In genomic region chr17:47787632-47788031, GRCm38 (mm10) we compare ENCODE assay signal across 16 mouse cellular contexts. TPM values are rescaled to one million over a fixed set of nuclear protein-coding genes. Genes with fewer than 3 reads are reported as not detected.
DNase-seq lines count a peak whose midpoint lies in the region; ATAC-seq and TF ChIP-seq lines count a peak whose summit lies in the region.
"Had no signal": no experiment of that assay in that cellular context is flagged by ENCODE, and none has a peak within 500 bp of the region (broad histone marks: within the 10 kb centered on the region; RNA-seq: fewer than 3 reads in every experiment).

No protein-coding gene starts in this region.

- peaks cover 26% of the 10 kb centered on the region for H3K4me1 ChIP-seq in heart, embryonic 13.5 days
- H3K4me1 ChIP-seq in E14TG2a.4 (replicated peaks; ENCODE audit: low read depth, low read length): peaks cover 96% of the 10 kb centered on the region
- peaks cover 7 to 69% of the 10 kb centered on the region in 2 experiments for H3K4me1 ChIP-seq in ES-E14 (ENCODE audit: control insufficient read depth in 2 of 2, insufficient read depth in 2 of 2, low read length in 2 of 2, poor library complexity in 1 of 2)
- peaks cover 70% of the 10 kb centered on the region for H3K4me1 ChIP-seq in limb, embryonic 10.5 days
- peaks cover 39% of the 10 kb centered on the region for H3K4me1 ChIP-seq in liver, embryonic 12.5 days

- DNase-seq in heart, adult 8-10 months (ENCODE audit: low spot score): no peak
- no peak for DNase-seq in ES-E14 (ENCODE audit: low read depth, low spot score)
- no peak for DNase-seq in limb, embryonic 10.5 days (ENCODE audit: low spot score)
- no peak for DNase-seq in urinary bladder, postnatal 10 days (ENCODE audit: low spot score)
- DNase-seq: cerebellum, postnatal 25 days; liver; lung, adult 18-20 months; lung, postnatal 4 days had no signal

- no peak for TF ChIP-seq CTCF in E14TG2a.4 (conservative IDR thresholded peaks at IDR 0.05; ENCODE audit: low read length)

- H3K4me2 ChIP-seq in heart, embryonic 13.5 days: no peak overlapping the region
- H3K4me2 ChIP-seq in liver, embryonic 12.5 days: no peak overlapping the region
- H3K4me2 ChIP-seq: midbrain, embryonic 12.5 days had no signal

- peaks cover 25% of the 10 kb centered on the region for H3K36me3 ChIP-seq in heart, embryonic 13.5 days
- peaks cover 63% of the 10 kb centered on the region for H3K36me3 ChIP-seq in E14TG2a.4 (ENCODE audit: insufficient read depth, low read length)
- peaks cover 10% of the 10 kb centered on the region; the same call in 1 of the 2 replicates for H3K36me3 ChIP-seq in ES-E14 (ENCODE audit: control insufficient read depth, insufficient read depth, low read length, poor library complexity, severe bottlenecking)
- H3K36me3 ChIP-seq in limb, embryonic 10.5 days: no peaks in the 10 kb centered on the region
- peaks cover 3% of the 10 kb centered on the region; the same call in 1 of the 2 replicates for H3K36me3 ChIP-seq in liver, embryonic 12.5 days
- H3K36me3 ChIP-seq: midbrain, embryonic 12.5 days had no signal

- H3K9ac ChIP-seq in heart, embryonic 13.5 days: peak overlapping the region; percentile 25; the same call in 1 of the 2 replicates
- H3K9ac ChIP-seq in ES-E14 (ENCODE audit: insufficient read depth, low read depth, low read length, poor library complexity, severe bottlenecking): peak overlapping the region; percentile 34; the same call in 1 of the 2 replicates
- H3K9ac ChIP-seq in liver, embryonic 12.5 days: no peak overlapping the region
- H3K9ac ChIP-seq: midbrain, embryonic 12.5 days had no signal

- H3K27ac ChIP-seq in heart, embryonic 13.5 days (replicated peaks): no peak overlapping the region
- H3K27ac ChIP-seq in ES-E14 (ENCODE audit: insufficient read depth, low read depth, low read length, poor library complexity, severe bottlenecking): peak overlapping the region; percentile 78
- peak overlapping the region; percentile 78 for H3K27ac ChIP-seq in limb, embryonic 10.5 days
- H3K27ac ChIP-seq in liver, embryonic 12.5 days: no peak overlapping the region
- H3K27ac ChIP-seq: gastrocnemius, adult 2 months; heart, adult 2 months; layer of hippocampus, adult 2 months; midbrain, embryonic 12.5 days had no signal

- no peak for ATAC-seq in heart, embryonic 13.5 days (ENCODE audit: extremely low read depth, insufficient number of reproducible peaks, low FRiP score, low TSS enrichment)
- ATAC-seq in liver, embryonic 12.5 days: no peak

- no peak overlapping the region for H3K4me3 ChIP-seq in heart, embryonic 13.5 days
- peak overlapping the region; percentile 64 for H3K4me3 ChIP-seq in E14TG2a.4 (replicated peaks; ENCODE audit: low read length)
- H3K4me3 ChIP-seq in ES-E14 (ENCODE audit: insufficient read depth in 1 of 2, low read depth in 1 of 2, low read length in 2 of 2, poor library complexity in 1 of 2, severe bottlenecking in 1 of 2): peak overlapping the region; percentile 2 to 37; a peak in 2 of 4 replicates
- H3K4me3 ChIP-seq in limb, embryonic 10.5 days: no peak overlapping the region
- no peak overlapping the region for H3K4me3 ChIP-seq in liver, embryonic 12.5 days
- H3K4me3 ChIP-seq: gastrocnemius, adult 2 months; heart, adult 2 months; layer of hippocampus, adult 2 months; midbrain, embryonic 12.5 days had no signal

- WGBS in heart, embryonic 13.5 days: 46% methylated on average over 8 of the region's 8 CpGs
- WGBS in limb, embryonic 10.5 days: 48% methylated on average over 8 of the region's 8 CpGs
- 37% methylated on average over 8 of the region's 8 CpGs for WGBS in liver, embryonic 12.5 days (ENCODE audit: insufficient replicate concordance)

- H3K27me3 ChIP-seq in heart, embryonic 13.5 days (replicated peaks): peaks cover 5% of the 10 kb centered on the region; the same call in 1 of the 2 replicates
- H3K27me3 ChIP-seq in E14TG2a.4 (ENCODE audit: insufficient read depth, low read length): no peaks in the 10 kb centered on the region
- peaks cover 71% of the 10 kb centered on the region for H3K27me3 ChIP-seq in limb, embryonic 10.5 days (ENCODE audit: low read depth, poor library complexity, severe bottlenecking)
- H3K27me3 ChIP-seq in liver, embryonic 12.5 days (replicated peaks): peaks cover 63% of the 10 kb centered on the region

- in situ Hi-C loops in ES-E14 (cut with MboI; ENCODE audit: low sequenced_read_pairs in 2 of 2, unreplicated experiment in 2 of 2): no loop called here

- no peaks in the 10 kb centered on the region for H3K9me3 ChIP-seq in heart, embryonic 13.5 days
- no peaks in the 10 kb centered on the region for H3K9me3 ChIP-seq in E14TG2a.4 (ENCODE audit: low read length)
- H3K9me3 ChIP-seq in ES-E14 (ENCODE audit: control insufficient read depth, insufficient read depth, low read depth, low read length): no peaks in the 10 kb centered on the region
- H3K9me3 ChIP-seq in limb, embryonic 10.5 days (replicated peaks): no peaks in the 10 kb centered on the region
- no peaks in the 10 kb centered on the region for H3K9me3 ChIP-seq in liver, embryonic 12.5 days (replicated peaks)
- H3K9me3 ChIP-seq: midbrain, embryonic 12.5 days had no signal

TF ChIP-seq in ES-E14, 5 proteins besides CTCF, POLR2A, EP300 and RAD21:
- TF ChIP-seq HCFC1 (IDR thresholded peaks at IDR 0.05; ENCODE audit: borderline replicate concordance, insufficient read depth, low read length) (no peak), CHD2 (IDR thresholded peaks at IDR 0.05; ENCODE audit: low read depth, low read length) (no peak), ZC3H11A (IDR thresholded peaks at IDR 0.05; ENCODE audit: borderline replicate concordance, low read depth, low read length) (no peak), MAFK (IDR thresholded peaks at IDR 0.05; ENCODE audit: insufficient read depth, low read depth, low read length) (no peak)
TF ChIP-seq in ES-E14: peak in this region for 0.

RNA-seq across cellular contexts. Expression of gene Mdfi, which starts 46.9 kb away (rescaled TPM):
- polyA plus RNA-seq in heart, embryonic 13.5 days (2015; fragmentation: Nextera tagmentation; extraction: Ambion mirVana): 11.9 and 12.5 TPM in 2 replicates
- total RNA-seq in heart, adult 8-10 months (2022): 1 to 10 TPM; 1.7 to 2.2 (median 1.9) TPM
- 15.6 and 25.0 TPM in 2 replicates for total RNA-seq in ES-E14 (2012; rRNA removed)
- 18.9 and 21.6 TPM in 2 replicates for polyA plus RNA-seq in limb, embryonic 10.5 days (2016; fragmentation: Nextera tagmentation; extraction: Ambion mirVana)
- polyA plus RNA-seq in liver, embryonic 12.5 days (2016; fragmentation: Nextera tagmentation; extraction: Ambion mirVana): 2.8 and 3.5 TPM in 2 replicates
- total RNA-seq: MEL had no signal

RNA-seq across cellular contexts. Expression of gene Tfeb, which starts 50.8 kb away (rescaled TPM):
- 21.1 and 22.4 TPM in 2 replicates for polyA plus RNA-seq in heart, embryonic 13.5 days (2015; fragmentation: Nextera tagmentation; extraction: Ambion mirVana)
- 10 to 100 TPM; 36.9 to 42.6 (median 39.1) TPM for total RNA-seq in heart, adult 8-10 months (2022)
- 21.0 and 33.0 TPM in 2 replicates for total RNA-seq in ES-E14 (2012; rRNA removed)
- 1.5 and 2.3 TPM in 2 replicates for polyA plus RNA-seq in limb, embryonic 10.5 days (2016; fragmentation: Nextera tagmentation; extraction: Ambion mirVana)
- 5.6 and 5.8 TPM in 2 replicates for polyA plus RNA-seq in liver, embryonic 12.5 days (2016; fragmentation: Nextera tagmentation; extraction: Ambion mirVana)

Comparison
In these comparisons a context has a peak if more than half of its experiments do, and no peak if none do; other contexts are left out.
1. H3K27ac ChIP-seq: peak in ES-E14 (single experiment) and limb, embryonic 10.5 days (single experiment); none in heart, embryonic 13.5 days (single experiment) and liver, embryonic 12.5 days (single experiment).
2. H3K4me3 ChIP-seq: peak in E14TG2a.4 (single experiment) and ES-E14 (2 of 2); none in heart, embryonic 13.5 days (single experiment), limb, embryonic 10.5 days (single experiment) and liver, embryonic 12.5 days (single experiment).